Mouse (Mus musculus) embryonic facial prominence, embryonic 11.5 days (tissue): ENCODE data around the gene Gm6904. TPM values are rescaled to one million over a fixed set of nuclear protein-coding genes. Genes with fewer than 3 reads are reported as not detected.
"Not testable (repeated sequence)": the region's sequence is repeated elsewhere in the genome, so short reads cannot be mapped to it uniquely, and the experiment has no call there.

Experiments used
- ATAC-seq: fragments of 200-750 bp; cut with Nextera tagmentation; replicated peaks from 2 replicates; pipeline ENCODE4 v1.8.0; 2017; ENCODE audit warnings: low read depth; ENCODE audit not compliant: insufficient number of reproducible peaks, low FRiP score, low TSS enrichment
- DNase-seq: peaks from one replicate; pipeline ENCODE4 v3.0.0-alpha.2; 2015; ENCODE audit warnings: low spot score
- H3K27ac ChIP-seq: fragments of 300-500 bp; sonication (generic); replicated peaks from 2 replicates; pipeline ENCODE4 v1.5.1; 2014; ENCODE audit warnings: mild to moderate bottlenecking, low read depth, low read length, control low read depth
- H3K27me3 ChIP-seq: fragments of 300-500 bp; sonication (generic); 2 replicates; pipeline ENCODE4 v1.6.1; 2014; ENCODE audit warnings: mild to moderate bottlenecking, low read length, moderate library complexity, mixed read lengths; ENCODE audit not compliant: control insufficient read depth, insufficient read depth
- H3K36me3 ChIP-seq: fragments of 300-500 bp; sonication (generic); replicated peaks from 2 replicates; pipeline ENCODE4 v1.6.1; 2014; ENCODE audit warnings: low read depth, mild to moderate bottlenecking, low read length, moderate library complexity, mixed read lengths; ENCODE audit not compliant: control insufficient read depth, insufficient read depth
- H3K4me1 ChIP-seq: fragments of 300-500 bp; sonication (generic); 2 replicates; pipeline ENCODE4 v1.6.1; 2014; ENCODE audit warnings: low read length, mixed read lengths; ENCODE audit not compliant: control insufficient read depth, insufficient read depth
- H3K4me2 ChIP-seq: fragments of 300-500 bp; sonication (generic); 2 replicates; pipeline ENCODE4 v1.6.1; 2014; ENCODE audit warnings: low read depth, mild to moderate bottlenecking, control low read depth, low read length, moderate library complexity
- H3K4me3 ChIP-seq: fragments of 300-500 bp; sonication (generic); 2 replicates; pipeline ENCODE4 v1.5.1; 2014; ENCODE audit warnings: low read depth, low read length, control low read depth
- H3K9ac ChIP-seq: fragments of 300-500 bp; sonication (generic); replicated peaks from 2 replicates; pipeline ENCODE4 v1.6.1; 2014; ENCODE audit warnings: mild to moderate bottlenecking, control low read depth, low read length
- H3K9me3 ChIP-seq: fragments of 300-500 bp; sonication (generic); replicated peaks from 2 replicates; pipeline ENCODE4 v1.6.1; 2016; ENCODE audit warnings: mild to moderate bottlenecking, low read length, inconsistent platforms, mixed read lengths; ENCODE audit not compliant: control insufficient read depth
- WGBS: fragments of 180-500 bp; shearing (Covaris S2); extraction: QIAGEN DNeasy Blood & Tissue Kit; methylation state at CpG from one replicate; pipeline ENCODE4 v1.1.7; 2014; 5-methylcytosine and 5-hydroxymethylcytosine counted together
- polyA plus RNA-seq: library from polyadenylated mRNA; unstranded; fragments of >200 nt; fragmentation: Nextera tagmentation; extraction: Ambion mirVana; gene quantifications from 2 replicates; pipeline ENCODE4 v1.2.1, GENCODE M21; 2014

Gene Gm6904
- not detected in 2 replicates for polyA plus RNA-seq

GRCm38 (mm10) chr14:59260056-59260455, at the start of gene Gm6904:
Gene Gm6904, minus strand, starts transcription at chr14:59260216.
- ATAC-seq (no peak), DNase-seq (no peak)
- no peak within 1 kb of the TSS for H3K4me2 ChIP-seq
- no peaks in the 10 kb centered on the region for H3K4me1 ChIP-seq
- no peak within 1 kb of the TSS for H3K4me3 ChIP-seq
- no peak within 1 kb of the TSS for H3K27ac ChIP-seq
- 70% methylated on average over 3 of the region's 3 CpGs for WGBS
- no peak within 1 kb of the TSS for H3K9ac ChIP-seq
- H3K9me3 ChIP-seq: no peaks in the 10 kb centered on the region
- no peaks in the 10 kb centered on the region for H3K36me3 ChIP-seq
- H3K27me3 ChIP-seq: no peaks in the 10 kb centered on the region

GRCm38 (mm10) chr14:59297391-59297790, 37.4 kb upstream of the Gm6904 start, which contains the start of gene Phf11a:
Gene Phf11a, minus strand, starts transcription at chr14:59297522.
- not testable (repeated sequence) for H3K27ac ChIP-seq, DNase-seq, H3K36me3 ChIP-seq, H3K9me3 ChIP-seq, H3K4me2 ChIP-seq, H3K4me3 ChIP-seq, H3K9ac ChIP-seq, H3K27me3 ChIP-seq, H3K4me1 ChIP-seq, ATAC-seq
- WGBS: 81% methylated on average over 1 of the region's 1 CpGs

GRCm38 (mm10) chr14:59291769-59292168, 31.8 kb upstream of the Gm6904 start:
- DNase-seq, H3K9me3 ChIP-seq, H3K4me2 ChIP-seq, H3K27ac ChIP-seq, H3K27me3 ChIP-seq, H3K9ac ChIP-seq, ATAC-seq, H3K4me3 ChIP-seq, H3K4me1 ChIP-seq, H3K36me3 ChIP-seq: not testable (repeated sequence)

DNA sequence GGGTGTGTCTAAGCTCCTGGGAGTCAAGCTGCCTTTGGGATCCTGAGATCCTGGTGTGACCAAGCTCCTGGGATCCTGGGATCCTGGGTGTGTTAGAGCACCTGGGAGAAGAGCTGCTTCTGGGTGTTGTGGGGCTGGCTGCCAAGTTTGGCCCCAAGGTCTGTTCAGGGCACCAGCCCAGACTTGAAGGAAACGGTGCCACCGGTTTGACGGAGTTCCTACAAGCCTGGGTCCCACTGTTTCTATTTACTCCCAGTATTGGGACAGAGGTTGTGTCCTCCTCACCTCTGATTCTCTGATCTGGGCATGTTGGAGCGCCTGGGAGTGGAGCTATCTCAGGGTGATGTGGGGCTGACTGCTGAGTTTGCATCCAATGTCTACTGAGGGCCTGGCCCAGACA, 14.9 kb upstream of the Gm6904 start:
- H3K4me3 ChIP-seq, DNase-seq, H3K27me3 ChIP-seq, H3K36me3 ChIP-seq, H3K9me3 ChIP-seq, H3K27ac ChIP-seq, H3K4me1 ChIP-seq, H3K9ac ChIP-seq, ATAC-seq, H3K4me2 ChIP-seq: not testable (repeated sequence)
- WGBS: 100% methylated on average over 4 of the region's 4 CpGs

DNA sequence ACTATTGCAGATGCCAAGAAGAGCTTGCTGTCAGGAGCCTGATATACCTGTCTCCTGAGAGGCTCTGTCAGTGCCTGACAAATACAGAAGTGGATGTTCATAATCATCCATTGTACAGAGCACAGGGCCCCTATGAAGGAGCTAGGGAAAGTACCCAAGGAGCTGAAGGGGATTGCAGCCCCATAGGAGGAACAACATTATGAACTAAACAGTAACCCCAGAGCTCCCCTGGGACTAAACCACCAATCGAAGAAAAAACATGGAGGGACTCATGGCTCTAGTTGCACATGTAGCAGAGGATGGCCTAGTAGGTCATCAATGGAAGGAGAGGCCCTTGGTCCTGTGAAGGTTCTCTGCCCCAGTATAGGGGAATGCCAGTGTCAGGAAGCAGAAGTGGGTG, 4.2 kb downstream of the Gm6904 start:
- not testable (repeated sequence) for ATAC-seq, H3K27me3 ChIP-seq, H3K4me3 ChIP-seq, H3K9ac ChIP-seq, H3K9me3 ChIP-seq, H3K4me2 ChIP-seq, DNase-seq, H3K36me3 ChIP-seq, H3K4me1 ChIP-seq, H3K27ac ChIP-seq
- WGBS: 77% methylated on average over 1 of the region's 1 CpGs

DNA sequence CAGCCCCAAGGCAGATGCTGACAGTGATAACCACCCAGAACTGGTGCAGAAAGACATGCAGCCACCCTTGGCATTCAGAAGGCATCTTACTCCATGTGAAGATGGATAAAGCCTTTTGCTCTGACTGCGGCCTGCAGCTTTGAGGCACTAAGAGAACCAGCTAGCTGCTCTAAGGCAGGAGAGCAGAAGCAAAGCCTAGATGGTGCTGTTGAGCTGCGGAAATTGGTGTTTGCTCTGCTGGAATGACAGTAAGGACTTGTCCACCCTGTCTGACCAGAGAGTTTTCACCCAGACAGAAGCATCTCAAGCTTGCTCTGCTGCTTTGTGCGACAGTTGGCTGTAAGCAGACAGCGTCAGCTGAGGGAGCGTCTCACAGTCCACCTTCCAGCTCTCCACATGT, 9.7 kb downstream of the Gm6904 start:
- not testable (repeated sequence) for H3K9me3 ChIP-seq, H3K27me3 ChIP-seq, H3K4me3 ChIP-seq, H3K4me1 ChIP-seq, H3K9ac ChIP-seq, H3K4me2 ChIP-seq, H3K36me3 ChIP-seq, H3K27ac ChIP-seq, ATAC-seq
- 58% methylated on average over 5 of the region's 5 CpGs for WGBS
- peak; percentile 22 for DNase-seq

- Histone ChIP-seq H3K4me2 (no peak overlapping the region), H3K27ac (no peak overlapping the region), H3K27me3 (no peaks in the 10 kb centered on the region), H3K9ac (no peak overlapping the region), H3K9me3 (no peaks in the 10 kb centered on the region), H3K4me3 (no peak overlapping the region), H3K4me1 (no peaks in the 10 kb centered on the region), H3K36me3 (peaks cover 13% of the 10 kb centered on the region)
- WGBS: 93% methylated on average over 9 of the region's 9 CpGs
- no peak for DNase-seq
- no peak for ATAC-seq
Measured at GRCm38 (mm10) chr14:59233635-59234034, 26.4 kb downstream of the Gm6904 start.

DNA sequence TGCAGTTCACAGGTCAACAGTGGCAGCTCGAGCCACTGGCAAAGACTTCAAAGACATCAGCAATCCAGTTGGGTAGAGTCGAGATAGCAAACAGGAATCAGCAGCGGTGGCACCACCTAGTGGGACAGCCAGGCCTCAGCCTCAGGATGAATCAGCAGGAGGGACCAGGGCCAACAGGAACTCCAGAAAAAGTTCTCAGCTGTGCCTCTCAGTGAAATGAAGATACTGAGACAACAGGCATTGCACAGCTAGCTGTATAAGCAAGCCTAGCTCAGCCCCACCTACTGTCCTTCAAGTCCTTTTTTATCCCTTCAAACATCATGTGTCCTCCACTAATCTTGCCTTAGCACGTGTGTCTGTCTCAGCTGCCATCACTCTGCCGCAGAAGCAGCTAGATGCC, 28.0 kb downstream of the Gm6904 start:
- Histone ChIP-seq H3K4me1 (no peaks in the 10 kb centered on the region), H3K4me3 (no peak overlapping the region), H3K36me3 (peaks cover 13% of the 10 kb centered on the region), H3K9me3 (no peaks in the 10 kb centered on the region), H3K4me2 (no peak overlapping the region), H3K27ac (no peak overlapping the region), H3K9ac (no peak overlapping the region), H3K27me3 (no peaks in the 10 kb centered on the region)
- no peak for ATAC-seq
- 71% methylated on average over 5 of the region's 5 CpGs for WGBS
- DNase-seq: no peak
